Mouse (Mus musculus) liver, adult 10 weeks (tissue): ENCODE results near the gene Mrps27. TPM values are rescaled to one million over a fixed set of nuclear protein-coding genes. Genes with fewer than 3 reads are reported as not detected.

Experiments
- polyA plus RNA-seq: library from polyadenylated mRNA; stranded (reverse); fragments of 350-450 nt; fragmentation: Illumina TruSeq; extraction: RNeasy Lipid Tissue Mini Kit (QIAGEN cat#74804); gene quantifications from one replicate; pipeline ENCODE4 v1.2.3, GENCODE M21; 2014; ENCODE audit warnings: low read depth, low replicate concordance

The Mrps27 gene
- 59.9 TPM for polyA plus RNA-seq

GRCm38 (mm10) chr13:99344599-99345575 is at the start of gene Mrps27, which contains the start of gene Ptcd2:
Gene Mrps27, plus strand, starts transcription at chr13:99344786.
Gene Ptcd2, minus strand, starts transcription at chr13:99344705.

Other genes starting within 250 kb of the Mrps27 start
- gene Zfp366, start 160.0 kb upstream of the Mrps27 start, polyA plus RNA-seq, result 1.2 TPM
- gene Ptcd2, start 81 bp upstream of the Mrps27 start, polyA plus RNA-seq, result 37.8 TPM
- 0.16 TPM for gene Map1b, start 171.8 kb downstream of the Mrps27 start, polyA plus RNA-seq